Mouse (Mus musculus) E14TG2a.4 (cell line): ENCODE results near the gene Timm50.

Source experiments
- H3K27me3 ChIP-seq: 2 replicates; pipeline ENCODE4 v1.6.1; 2014; ENCODE audit warnings: low read length, control low read depth; ENCODE audit not compliant: insufficient read depth
- H3K36me3 ChIP-seq: 2 replicates; pipeline ENCODE4 v1.6.1; 2014; ENCODE audit warnings: low read length, control low read depth; ENCODE audit not compliant: insufficient read depth
- H3K4me1 ChIP-seq: replicated peaks from 2 replicates; pipeline ENCODE4 v1.6.1; 2014; ENCODE audit warnings: low read depth, low read length, control low read depth
- H3K4me3 ChIP-seq: replicated peaks from 2 replicates; pipeline ENCODE4 v1.5.1; 2014; ENCODE audit warnings: mild to moderate bottlenecking, low read length
- H3K9me3 ChIP-seq: 2 replicates; pipeline ENCODE4 v1.6.1; 2014; ENCODE audit warnings: low read length, control low read depth
- CTCF ChIP-seq: conservative IDR thresholded peaks from 2 replicates; pipeline ENCODE4 v1.5.1; 2014; ENCODE audit warnings: low read length
- NANOG ChIP-seq: IDR thresholded peaks from 2 replicates; pipeline ENCODE4 v1.6.1; 2014; ENCODE audit warnings: borderline replicate concordance, low read length, mixed read lengths
- POU5F1 ChIP-seq: IDR thresholded peaks from 2 replicates; pipeline ENCODE4 v1.6.1; 2014; ENCODE audit warnings: low read length, borderline replicate concordance

Gene Timm50

DNA sequence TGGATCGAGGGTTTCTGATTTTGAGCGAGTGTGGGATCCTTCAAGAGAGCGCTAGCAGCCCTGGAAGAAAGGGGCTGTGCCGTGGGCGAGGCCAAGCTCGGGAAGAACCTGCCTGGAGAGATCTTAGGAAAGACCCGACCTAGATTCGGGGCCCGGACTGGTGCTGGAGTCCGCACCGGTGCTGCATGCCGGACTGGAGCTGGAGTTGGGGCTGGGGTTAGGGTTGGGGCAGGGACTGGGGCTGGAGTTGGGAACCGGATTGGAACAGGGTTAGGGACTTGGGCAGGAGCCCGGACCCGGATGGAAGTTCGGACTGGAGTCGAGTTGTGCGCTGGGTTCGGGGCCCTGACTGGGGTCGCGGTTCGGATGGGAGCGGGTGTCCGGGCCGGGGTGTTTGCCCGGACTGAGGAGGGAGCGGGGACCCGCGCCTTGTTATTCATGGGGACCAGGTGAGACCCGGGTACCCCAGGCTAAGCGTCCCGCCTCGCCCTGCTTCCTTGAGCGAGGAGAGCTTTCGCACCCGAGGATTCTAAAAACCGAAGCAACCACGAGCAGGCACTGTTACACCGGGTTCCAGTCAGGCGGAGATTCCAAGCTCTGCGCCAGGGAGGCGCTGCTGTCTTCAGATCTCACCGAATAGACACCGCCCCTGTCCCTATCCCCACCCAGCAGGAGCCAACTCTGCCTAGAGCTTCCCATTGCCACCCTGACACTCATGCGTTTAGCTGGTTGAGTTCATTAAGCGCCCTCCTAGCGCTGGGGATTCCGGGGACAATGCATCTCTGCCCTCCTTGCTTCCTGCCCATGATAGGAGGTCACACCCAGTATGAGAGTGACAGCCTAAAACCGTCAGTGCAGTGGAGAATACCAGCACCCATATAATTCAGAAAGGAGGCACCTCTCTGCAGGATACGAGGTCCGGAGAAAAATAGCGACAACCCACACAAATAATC lies 21.0 kb downstream of the Timm50 start, which contains the start of gene Selenov:
Selenov (minus strand) TSS at position 549 of the 953 bp plus-strand sequence.
- Histone ChIP-seq H3K4me1 (peaks cover 46% of the 10 kb centered on the region), H3K27me3 (peaks cover 92% of the 10 kb centered on the region), H3K4me3 (peak within 1 kb of the TSS; percentile 80), H3K9me3 (peaks cover 5% of the 10 kb centered on the region; the same call in 1 of the 2 replicates), H3K36me3 (no peaks in the 10 kb centered on the region)
- no peak; the same call in 1 of the 2 replicates for TF ChIP-seq POU5F1
- no peak for TF ChIP-seq CTCF
- TF ChIP-seq NANOG = no peak

- Histone ChIP-seq H3K36me3 (no peaks in the 10 kb centered on the region), H3K4me1 (peaks cover 42% of the 10 kb centered on the region), H3K4me3 (peak overlapping the region; percentile 80), H3K9me3 (peaks cover 5% of the 10 kb centered on the region; the same call in 1 of the 2 replicates), H3K27me3 (peaks cover 88% of the 10 kb centered on the region)
- TF ChIP-seq NANOG (no peak), POU5F1 (no peak), CTCF (no peak)
Observed at GRCm38 (mm10) chr7:28290165-28290564, 21.7 kb downstream of the Timm50 start.

GRCm38 (mm10) chr7:28280630-28281029 lies 31.2 kb downstream of the Timm50 start:
- peaks cover 15% of the 10 kb centered on the region for H3K27me3 ChIP-seq
- 0 out of 2 replicates have a peak, but pooled peaks cover 3% of the 10 kb centered on the region for H3K36me3 ChIP-seq
- TF ChIP-seq NANOG (no peak), CTCF (no peak), POU5F1 (no peak)
- H3K4me1 ChIP-seq = peaks cover 25% of the 10 kb centered on the region
- no peaks in the 10 kb centered on the region for H3K9me3 ChIP-seq
- no peak overlapping the region for H3K4me3 ChIP-seq

DNA sequence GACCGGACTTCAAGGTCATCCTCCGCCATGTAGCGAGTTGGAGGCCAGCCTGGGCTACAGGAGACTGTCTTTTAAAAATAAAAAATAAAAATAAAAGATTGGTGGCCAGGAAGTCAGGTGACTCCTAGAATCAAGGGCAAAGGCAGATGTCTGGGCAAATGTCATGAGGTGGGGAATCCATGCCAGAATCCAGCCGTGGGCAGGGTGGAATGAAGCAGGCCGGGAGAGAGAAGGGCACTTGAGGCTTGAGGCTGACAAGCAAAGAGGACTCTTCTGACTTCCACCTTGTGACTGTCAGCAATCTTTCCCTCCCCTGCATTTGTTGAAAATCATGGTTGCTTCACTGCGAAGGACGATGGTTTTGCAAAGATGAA lies 33.6 kb downstream of the Timm50 start:
- TF ChIP-seq POU5F1 = no peak
- no peak for TF ChIP-seq NANOG
- no peak for TF ChIP-seq CTCF
- Histone ChIP-seq H3K4me3 (peak overlapping the region; percentile 91), H3K36me3 (0 out of 2 replicates have a peak, but pooled peaks cover 5% of the 10 kb centered on the region), H3K27me3 (0 out of 2 replicates have a peak, but pooled peaks cover 6% of the 10 kb centered on the region), H3K4me1 (peaks cover 25% of the 10 kb centered on the region), H3K9me3 (no peaks in the 10 kb centered on the region)

GRCm38 (mm10) chr7:28277615-28278278 lies 34.1 kb downstream of the Timm50 start, which contains the start of gene Eid2b:
TSS of gene Eid2b (plus strand) at chr7:28277739.
- peaks cover 25% of the 10 kb centered on the region for H3K4me1 ChIP-seq
- H3K27me3 ChIP-seq = 0 out of 2 replicates have a peak, but pooled peaks cover 6% of the 10 kb centered on the region
- H3K4me3 ChIP-seq = peak within 1 kb of the TSS; percentile 91
- TF ChIP-seq CTCF (peak; percentile 87), POU5F1 (no peak)
- H3K9me3 ChIP-seq = no peaks in the 10 kb centered on the region
- H3K36me3 ChIP-seq = peaks cover 9% of the 10 kb centered on the region

- no peaks in the 10 kb centered on the region for H3K9me3 ChIP-seq
- peaks cover 25% of the 10 kb centered on the region for H3K4me1 ChIP-seq
- 0 out of 2 replicates have a peak, but pooled peaks cover 6% of the 10 kb centered on the region for H3K27me3 ChIP-seq
- peak overlapping the region; percentile 91; the same call in 1 of the 2 replicates for H3K4me3 ChIP-seq
- peaks cover 15% of the 10 kb centered on the region for H3K36me3 ChIP-seq
- no peak for TF ChIP-seq CTCF
Observed at GRCm38 (mm10) chr7:28277237-28277614, 34.6 kb downstream of the Timm50 start.

DNA sequence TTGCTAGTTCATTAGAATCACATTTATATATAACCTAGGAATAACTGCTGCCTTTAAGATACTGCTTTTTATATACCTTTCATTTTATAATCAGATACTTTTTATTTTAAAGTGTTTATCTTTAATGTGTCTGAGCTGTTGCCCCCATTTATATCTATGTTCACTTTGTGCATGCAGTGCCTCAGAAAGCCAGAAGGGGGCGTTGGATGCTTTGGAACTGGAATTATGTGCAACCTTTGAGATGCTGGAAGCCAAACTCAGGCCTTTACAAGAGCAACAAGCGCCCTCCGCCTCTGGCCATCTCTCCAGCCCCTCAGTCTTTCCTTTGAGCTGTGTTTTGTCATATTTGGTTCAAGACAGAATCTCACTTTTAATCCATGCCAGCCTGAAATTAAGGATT lies 40.1 kb downstream of the Timm50 start:
- peaks cover 18% of the 10 kb centered on the region for H3K36me3 ChIP-seq
- H3K27me3 ChIP-seq = no peaks in the 10 kb centered on the region
- H3K4me1 ChIP-seq = peaks cover 22% of the 10 kb centered on the region
- H3K9me3 ChIP-seq = peaks cover 6% of the 10 kb centered on the region
- no peak overlapping the region for H3K4me3 ChIP-seq
- TF ChIP-seq CTCF (peak; percentile 83), POU5F1 (no peak)

GRCm38 (mm10) chr7:28269355-28269754 lies 42.5 kb downstream of the Timm50 start:
- Histone ChIP-seq H3K9me3 (peaks cover 6% of the 10 kb centered on the region), H3K27me3 (peaks cover 4% of the 10 kb centered on the region; the same call in 1 of the 2 replicates), H3K4me3 (peak overlapping the region; percentile 89), H3K4me1 (peaks cover 16% of the 10 kb centered on the region), H3K36me3 (peaks cover 18% of the 10 kb centered on the region)
- TF ChIP-seq CTCF (peak; percentile 94), NANOG (no peak), POU5F1 (no peak)
